12 mouse cellular contexts compared by ENCODE assay signal in the genomic region with DNA sequence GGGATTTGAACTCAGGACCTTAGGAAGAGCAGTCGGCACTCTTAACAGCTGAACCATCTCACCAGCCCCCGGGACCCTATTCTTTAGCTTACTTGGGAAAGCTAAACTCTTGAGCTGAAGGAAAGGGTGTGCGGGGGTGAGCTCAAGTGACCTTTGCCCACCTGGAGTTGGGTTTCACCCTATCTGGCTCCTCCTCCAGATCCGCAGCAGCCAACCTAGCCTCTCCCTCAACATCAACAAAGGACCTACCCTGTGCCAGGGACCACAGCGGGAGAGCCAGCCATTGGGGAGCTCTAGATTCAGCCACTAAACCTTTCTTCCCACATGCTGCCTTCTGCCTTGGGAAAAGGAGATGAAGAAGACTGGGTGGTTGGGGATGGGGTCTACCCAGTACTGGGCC.
"Had no signal": no experiment of that assay in that cellular context is flagged by ENCODE, and none has a peak within 500 bp of the region (broad histone marks: within the 10 kb centered on the region; RNA-seq: fewer than 3 reads in every experiment).

No protein-coding gene starts in this region.

- DNase-seq: liver; lung, adult 18-20 months; right cerebral cortex, adult 18-20 months; right cerebral cortex, postnatal 25 days; spleen, adult 18-20 months; thymus, postnatal 36 days had no signal

- H3K36me3 ChIP-seq: limb, embryonic 12.5 days; midbrain, embryonic 13.5 days had no signal

- H3K9me3 ChIP-seq: limb, embryonic 12.5 days; midbrain, embryonic 13.5 days had no signal

- ATAC-seq: hindbrain, embryonic 16.5 days; inflammation-experienced regulatory T-cells, adult 6 months; midbrain, embryonic 13.5 days had no signal

- H3K9ac ChIP-seq: limb, embryonic 12.5 days; liver, embryonic 14.5 days; midbrain, embryonic 13.5 days had no signal

- H3K4me3 ChIP-seq: left cerebral cortex, adult 2 months; limb, embryonic 12.5 days; midbrain, embryonic 13.5 days had no signal

- H3K27ac ChIP-seq: left cerebral cortex, adult 2 months; limb, embryonic 12.5 days; liver, embryonic 14.5 days; midbrain, embryonic 13.5 days had no signal

- H3K4me2 ChIP-seq: limb, embryonic 12.5 days; midbrain, embryonic 13.5 days had no signal

- H3K27me3 ChIP-seq: limb, embryonic 12.5 days had no signal
